Mouse (Mus musculus): ENCODE measurements at regions not wholly inside any gene's neighbourhood (a gene's known extent, or its start where the extent isn't known, plus 50 kb on each side); places are given as distances from the start of the nearest gene placed in this dataset.

DNA sequence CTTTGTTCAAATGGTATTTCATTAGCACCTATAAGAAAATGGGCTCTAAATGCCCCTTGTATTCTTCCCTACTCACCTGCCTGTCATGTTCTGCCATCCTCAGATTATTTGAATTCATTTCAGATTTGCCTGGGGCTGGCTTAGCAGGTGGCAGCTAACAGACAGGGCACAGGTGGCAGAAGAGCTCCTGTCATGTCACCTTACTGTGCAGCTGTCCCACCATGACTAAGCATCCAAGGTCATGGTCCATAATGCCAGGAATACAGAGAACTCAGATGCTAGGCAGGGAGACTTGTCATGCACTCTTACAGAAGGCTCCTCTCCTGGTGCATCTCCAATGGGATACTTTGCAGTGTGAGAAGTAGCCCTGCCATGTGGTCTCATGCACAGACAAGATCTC is 458.7 kb downstream of the Tmem135 start:
- no peak for DNase-seq

GRCm38 (mm10) chr7:88944936-88945335 is 459.1 kb downstream of the Tmem135 start:
- DNase-seq: peak; percentile 30

- no peak for DNase-seq
These were observed 462.6 kb downstream of the Tmem135 start for GRCm38 (mm10) chr7:88941246-88941910.

- DNase-seq: no peak
These were observed 463.8 kb downstream of the Tmem135 start for GRCm38 (mm10) chr7:88940196-88940595.

GRCm38 (mm10) chr7:88928245-88928795 is 475.7 kb downstream of the Tmem135 start:
- no peak for DNase-seq
